Mouse (Mus musculus) midbrain, embryonic 14.5 days (tissue): ENCODE measurements at regions not wholly inside any gene's neighbourhood (a gene's known extent, or its start where the extent isn't known, plus 50 kb on each side); places are given as distances from the start of the nearest gene placed in this dataset.
A peak's percentile ranks its signal among the peaks of the same experiment; 100 is the strongest.

Source experiments
- ATAC-seq: fragments of 200-750 bp; cut with Nextera tagmentation; 2 replicates; pipeline ENCODE4 v1.8.0; 2017; ENCODE audit warnings: moderate number of reproducible peaks, moderate library complexity; ENCODE audit not compliant: low FRiP score, low TSS enrichment
- DNase-seq: peaks from one replicate; pipeline ENCODE4 v3.0.0-alpha.2; 2015
- H3K27ac ChIP-seq: fragments of 300-500 bp; sonication (generic); replicated peaks from 2 replicates; pipeline ENCODE4 v1.5.1; 2014; ENCODE audit warnings: mild to moderate bottlenecking, low read depth, low read length, moderate library complexity
- H3K27me3 ChIP-seq: fragments of 300-500 bp; sonication (generic); 2 replicates; pipeline ENCODE4 v1.6.1; 2014; ENCODE audit warnings: low read length, control low read depth, mixed read lengths; ENCODE audit not compliant: control insufficient read depth, insufficient read depth
- H3K36me3 ChIP-seq: fragments of 300-500 bp; sonication (generic); 2 replicates; pipeline ENCODE4 v1.6.1; 2014; ENCODE audit warnings: low read length, control low read depth; ENCODE audit not compliant: control insufficient read depth, insufficient read depth
- H3K4me1 ChIP-seq: fragments of 300-500 bp; sonication (generic); 2 replicates; pipeline ENCODE4 v1.6.1; 2014; ENCODE audit warnings: mild to moderate bottlenecking, antibody characterized with exemption, low read length, control low read depth; ENCODE audit not compliant: control insufficient read depth, insufficient read depth
- H3K4me2 ChIP-seq: fragments of 300-500 bp; sonication (generic); 2 replicates; pipeline ENCODE4 v1.6.1; 2014; ENCODE audit warnings: mild to moderate bottlenecking, low read length, moderate library complexity
- H3K4me3 ChIP-seq: fragments of 300-500 bp; sonication (generic); replicated peaks from 2 replicates; pipeline ENCODE4 v1.5.1; 2014; ENCODE audit warnings: low read depth, low read length
- H3K9ac ChIP-seq: fragments of 300-500 bp; sonication (generic); replicated peaks from 2 replicates; pipeline ENCODE4 v1.6.1; 2014; ENCODE audit warnings: mild to moderate bottlenecking, low read length, moderate library complexity
- H3K9me3 ChIP-seq: fragments of 300-500 bp; sonication (generic); 2 replicates; pipeline ENCODE4 v1.6.1; 2016; ENCODE audit warnings: low read length, control low read depth, mixed read lengths; ENCODE audit not compliant: control insufficient read depth
- WGBS: fragments of 180-500 bp; shearing (Covaris S2); extraction: QIAGEN DNeasy Blood & Tissue Kit; methylation state at CpG from one replicate; pipeline ENCODE4 v1.1.7; 2014; 5-methylcytosine and 5-hydroxymethylcytosine counted together

GRCm38 (mm10) chr11:114540503-114540902 lies 127.8 kb upstream of the Rpl38 start:
- H3K4me2 ChIP-seq = no peak overlapping the region
- DNase-seq (no peak), ATAC-seq (no peak)
- H3K4me1 ChIP-seq = peaks cover 23% of the 10 kb centered on the region
- no peaks in the 10 kb centered on the region for H3K27me3 ChIP-seq
- H3K36me3 ChIP-seq = no peaks in the 10 kb centered on the region
- H3K9ac ChIP-seq = no peak overlapping the region
- H3K4me3 ChIP-seq = no peak overlapping the region
- H3K27ac ChIP-seq = no peak overlapping the region
- no peaks in the 10 kb centered on the region for H3K9me3 ChIP-seq
- 66% methylated on average over 3 of the region's 3 CpGs for WGBS

DNA sequence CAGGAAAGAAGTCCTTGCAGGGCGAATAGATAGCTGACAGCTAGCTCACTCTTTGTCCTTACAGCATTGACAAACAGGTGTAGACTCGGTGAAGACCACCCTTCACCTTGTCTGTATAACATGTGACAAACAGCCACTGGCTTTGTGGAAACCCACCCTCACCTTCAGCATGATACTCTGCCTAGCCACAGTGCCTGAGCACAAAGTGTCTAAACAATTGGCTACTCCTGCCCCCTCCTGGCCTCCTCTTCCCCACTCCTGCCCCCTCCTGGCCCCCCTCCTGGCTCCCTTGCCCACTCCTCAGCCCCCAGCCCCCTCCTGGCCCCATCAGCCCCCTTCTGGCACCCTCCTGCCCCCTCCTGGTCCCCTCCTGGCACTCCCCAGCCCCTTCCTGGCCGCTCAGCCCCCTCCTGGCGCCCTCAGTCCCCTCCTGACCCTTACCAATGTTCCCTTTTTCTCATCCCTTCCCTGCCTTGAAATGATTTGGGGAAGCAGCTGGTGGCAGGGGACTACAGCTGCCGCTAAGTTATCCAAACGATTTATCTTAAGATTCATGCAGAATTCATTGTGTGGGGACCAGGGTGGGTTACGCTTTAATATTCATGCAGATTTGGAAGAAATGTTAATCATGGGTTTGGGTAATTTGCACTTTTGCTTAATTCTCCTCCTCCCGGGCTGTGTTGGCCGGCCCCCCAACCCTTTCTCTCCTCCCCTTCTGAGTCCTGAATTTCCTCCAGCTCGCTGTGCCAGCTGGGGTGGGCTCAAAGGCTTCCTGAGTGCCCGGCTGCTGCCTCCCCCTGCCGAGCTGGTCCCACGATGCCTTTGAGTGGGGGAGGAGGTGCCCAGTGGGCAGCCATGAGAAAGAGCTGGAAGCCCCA lies 131.5 kb upstream of the Rpl38 start:
- H3K9ac ChIP-seq = peak overlapping the region; percentile 3; the same call in 1 of the 2 replicates
- 14% methylated on average over 13 of the region's 13 CpGs for WGBS

GRCm38 (mm10) chr11:114535900-114536299 lies 132.4 kb upstream of the Rpl38 start:
- ATAC-seq (no peak), DNase-seq (no peak)
- WGBS = 83% methylated on average over 9 of the region's 9 CpGs
- Histone ChIP-seq H3K27me3 (no peaks in the 10 kb centered on the region), H3K27ac (no peak overlapping the region), H3K4me2 (no peak overlapping the region), H3K9me3 (no peaks in the 10 kb centered on the region), H3K9ac (no peak overlapping the region), H3K4me1 (peaks cover 16% of the 10 kb centered on the region), H3K36me3 (no peaks in the 10 kb centered on the region), H3K4me3 (no peak overlapping the region)

More for the DNA sequence above, 131.5 kb upstream of the Rpl38 start:
- Histone ChIP-seq H3K27me3 (no peaks in the 10 kb centered on the region), H3K27ac (peak overlapping the region; percentile 67; the same call in 1 of the 2 replicates), H3K4me3 (no peak overlapping the region), H3K36me3 (no peaks in the 10 kb centered on the region), H3K4me2 (0 out of 2 replicates have a peak overlapping the region, but pooled peaks have one; percentile 27), H3K4me1 (peaks cover 16% of the 10 kb centered on the region), H3K9me3 (no peaks in the 10 kb centered on the region)
- DNase-seq = peak; percentile 75
- ATAC-seq = peak; percentile 68

- H3K4me2 ChIP-seq = no peak overlapping the region
- H3K4me3 ChIP-seq = no peak overlapping the region
- peak; percentile 31 for DNase-seq
- H3K4me1 ChIP-seq = peaks cover 19% of the 10 kb centered on the region
- no peak for ATAC-seq
- no peaks in the 10 kb centered on the region for H3K9me3 ChIP-seq
- H3K27me3 ChIP-seq = no peaks in the 10 kb centered on the region
- 43% methylated on average over 7 of the region's 7 CpGs for WGBS
- no peaks in the 10 kb centered on the region for H3K36me3 ChIP-seq
- H3K27ac ChIP-seq = no peak overlapping the region
- no peak overlapping the region for H3K9ac ChIP-seq
Observed at GRCm38 (mm10) chr11:114534436-114534835, 133.9 kb upstream of the Rpl38 start.

DNA sequence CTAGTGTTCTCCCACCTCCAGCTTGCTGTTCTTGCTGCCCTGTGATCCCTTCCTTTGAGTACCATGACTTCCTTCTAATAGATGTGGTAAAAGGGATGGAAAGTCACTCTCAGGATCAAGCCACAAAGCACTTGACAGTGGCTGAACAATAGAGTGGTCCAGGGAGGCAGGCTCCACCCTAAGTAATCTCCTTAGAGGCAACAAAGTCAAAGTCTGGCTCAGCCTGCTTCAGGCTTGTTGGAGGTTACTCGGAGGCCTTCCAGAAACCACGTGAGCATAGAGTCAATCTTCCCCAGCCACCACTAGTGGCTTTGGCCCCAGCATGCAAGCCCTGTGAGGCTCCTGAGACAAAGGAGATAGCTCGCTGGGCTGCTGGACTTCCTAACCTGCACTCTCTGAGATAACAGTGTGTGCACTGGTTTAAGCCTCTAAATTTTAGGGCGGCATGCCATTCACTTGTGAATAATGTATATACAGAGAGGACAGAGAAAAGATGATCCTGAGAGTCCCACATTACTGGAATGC lies 137.0 kb upstream of the Rpl38 start:
- Histone ChIP-seq H3K36me3 (no peaks in the 10 kb centered on the region), H3K4me3 (no peak overlapping the region), H3K27ac (no peak overlapping the region), H3K9ac (no peak overlapping the region), H3K27me3 (no peaks in the 10 kb centered on the region), H3K4me2 (no peak overlapping the region), H3K9me3 (no peaks in the 10 kb centered on the region), H3K4me1 (peaks cover 12% of the 10 kb centered on the region)
- ATAC-seq = no peak
- no peak for DNase-seq
- 41% methylated on average over 4 of the region's 4 CpGs for WGBS

DNA sequence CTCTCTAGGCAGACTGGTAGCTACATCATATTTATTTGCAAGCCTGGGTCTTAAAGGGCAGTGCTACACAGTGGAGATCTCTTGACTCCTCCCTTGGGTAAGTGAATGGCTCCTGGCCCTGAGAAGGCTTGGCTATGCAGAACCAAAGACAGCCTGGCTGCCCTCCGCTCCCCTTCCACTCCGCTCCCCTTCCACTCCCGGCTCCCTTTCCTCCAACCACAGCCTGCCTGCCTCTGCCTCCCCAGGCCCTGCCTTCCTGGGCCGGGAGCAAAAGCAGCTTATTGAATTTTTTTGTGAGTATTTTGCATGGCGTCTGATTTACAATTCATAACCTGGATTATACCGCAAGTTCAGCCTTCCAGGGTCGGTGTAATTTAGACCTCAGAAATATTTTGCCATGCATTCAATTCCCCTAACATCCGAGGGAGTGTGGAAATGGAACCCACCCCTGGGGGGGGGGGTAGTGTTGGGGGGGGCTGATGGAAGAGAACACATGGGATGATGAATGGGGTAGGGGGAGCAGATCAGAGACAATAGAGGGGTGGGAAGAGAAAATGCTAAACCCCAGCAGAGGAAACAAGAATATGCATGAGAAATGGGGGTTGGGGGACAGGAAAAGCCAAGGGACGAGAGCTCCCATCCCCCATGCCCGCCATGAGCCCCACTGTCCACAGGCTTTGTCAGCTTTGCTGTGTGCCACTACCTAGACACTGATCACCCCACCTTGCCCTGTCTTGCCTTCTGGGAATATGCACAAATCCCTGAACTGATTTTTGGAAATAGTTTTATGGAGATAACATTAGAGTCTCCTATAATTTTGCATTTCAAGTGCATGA lies 139.2 kb upstream of the Rpl38 start:
- H3K27me3 ChIP-seq = no peaks in the 10 kb centered on the region
- WGBS = 17% methylated on average over 10 of the region's 10 CpGs
- no peak overlapping the region for H3K9ac ChIP-seq
- ATAC-seq (peak; percentile 78; the same call in 1 of the 2 replicates), DNase-seq (peak; percentile 68)
- H3K4me3 ChIP-seq = no peak overlapping the region
- peaks cover 11% of the 10 kb centered on the region; the same call in 1 of the 2 replicates for H3K4me1 ChIP-seq
- no peak overlapping the region for H3K4me2 ChIP-seq
- peak overlapping the region; percentile 76 for H3K27ac ChIP-seq
- no peaks in the 10 kb centered on the region for H3K36me3 ChIP-seq
- no peaks in the 10 kb centered on the region for H3K9me3 ChIP-seq

DNA sequence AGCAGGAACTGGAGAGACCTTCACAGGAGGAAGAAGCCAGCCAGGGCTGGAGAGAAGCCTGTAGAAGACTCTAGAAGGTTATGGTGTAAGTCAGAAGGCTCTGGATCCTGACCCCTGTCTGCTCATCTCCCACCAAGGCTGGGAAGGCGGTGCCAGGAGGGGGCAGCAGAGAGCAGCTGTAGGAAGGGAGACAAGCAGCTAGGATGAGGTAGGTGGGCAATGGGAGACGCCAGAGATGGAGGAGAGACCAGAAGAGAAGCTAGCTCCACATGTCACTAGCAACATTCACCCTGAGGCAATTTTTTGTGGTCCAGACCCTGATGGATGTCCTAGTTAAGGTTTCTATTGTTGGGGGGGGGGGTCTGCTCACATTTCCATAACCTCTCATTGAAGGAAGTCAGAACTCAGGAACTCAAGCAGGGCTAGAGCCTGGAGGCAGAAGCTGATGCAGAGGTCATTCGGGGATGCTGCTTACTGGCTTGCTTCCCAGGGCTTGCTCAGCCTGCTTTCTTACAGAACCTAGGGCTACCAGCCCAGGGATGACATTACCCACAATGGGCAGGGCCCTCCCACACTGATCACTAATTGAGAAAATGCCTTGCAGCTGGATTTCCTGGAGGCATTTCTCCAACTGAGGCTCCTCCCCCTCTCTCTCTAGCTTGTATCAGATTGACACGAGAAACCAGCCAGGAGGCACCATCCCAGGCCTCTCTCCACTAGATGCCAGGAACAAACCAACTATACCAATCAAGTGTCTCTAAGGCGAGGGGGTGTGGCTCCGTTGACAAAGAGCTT lies 144.7 kb upstream of the Rpl38 start:
- Histone ChIP-seq H3K36me3 (no peaks in the 10 kb centered on the region), H3K4me1 (no peaks in the 10 kb centered on the region), H3K9me3 (no peaks in the 10 kb centered on the region), H3K4me2 (no peak overlapping the region), H3K27me3 (no peaks in the 10 kb centered on the region), H3K9ac (no peak overlapping the region), H3K27ac (no peak overlapping the region), H3K4me3 (no peak overlapping the region)
- DNase-seq (peak; percentile 81), ATAC-seq (no peak)
- 46% methylated on average over 6 of the region's 6 CpGs for WGBS

DNA sequence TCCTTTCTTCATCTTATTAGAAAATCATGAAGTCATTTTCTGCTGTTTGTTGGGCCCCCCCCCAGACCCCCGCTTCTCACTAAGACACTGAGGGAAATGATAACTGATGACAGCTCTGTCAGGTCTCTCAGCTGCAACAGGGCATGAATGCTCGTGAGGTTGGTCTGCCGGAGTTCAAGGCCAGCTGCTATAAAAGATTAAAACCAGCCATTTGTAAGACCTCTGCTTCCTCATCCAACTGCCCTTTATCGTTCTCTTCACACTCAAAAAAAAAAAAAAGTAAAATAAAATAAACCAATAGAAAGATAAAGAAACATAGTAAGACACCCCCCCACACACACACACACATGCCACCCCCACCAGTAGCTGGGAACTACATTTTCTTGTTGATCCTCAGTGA lies 153.0 kb upstream of the Rpl38 start:
- DNase-seq (no peak), ATAC-seq (no peak)
- H3K4me2 ChIP-seq = no peak overlapping the region
- no peak overlapping the region for H3K9ac ChIP-seq
- H3K9me3 ChIP-seq = no peaks in the 10 kb centered on the region
- WGBS = 63% methylated on average over 4 of the region's 4 CpGs
- no peak overlapping the region for H3K27ac ChIP-seq
- H3K36me3 ChIP-seq = no peaks in the 10 kb centered on the region
- H3K4me1 ChIP-seq = peaks cover 9% of the 10 kb centered on the region; the same call in 1 of the 2 replicates
- no peak overlapping the region for H3K4me3 ChIP-seq
- H3K27me3 ChIP-seq = 0 out of 2 replicates have a peak, but pooled peaks cover 3% of the 10 kb centered on the region
